Mouse (Mus musculus): ENCODE data around the gene Rmdn2.

Rmdn2 gene

DNA sequence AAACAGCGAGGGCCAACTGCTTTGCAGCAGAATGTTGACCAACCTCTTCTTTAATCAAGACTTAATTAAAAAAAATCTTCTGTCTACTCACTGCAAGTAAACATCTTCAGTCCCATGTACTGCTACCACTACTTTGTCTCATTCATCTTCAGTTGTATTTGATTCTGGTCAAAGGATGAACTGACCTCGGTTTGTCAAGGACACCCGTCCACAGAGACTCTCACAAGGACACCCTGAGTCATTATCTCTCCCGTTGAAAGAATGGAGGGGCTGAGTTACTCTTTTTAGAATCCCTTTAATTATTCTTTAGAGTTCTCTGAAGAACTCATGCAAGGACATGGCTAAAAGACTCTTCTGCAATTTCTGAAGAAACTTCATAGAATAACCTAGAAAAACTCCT, at the start of gene Rmdn2:
Gene Rmdn2 (plus strand): TSS at position 319 of the 400 bp plus-strand sequence.
- no peak for DNase-seq

DNA sequence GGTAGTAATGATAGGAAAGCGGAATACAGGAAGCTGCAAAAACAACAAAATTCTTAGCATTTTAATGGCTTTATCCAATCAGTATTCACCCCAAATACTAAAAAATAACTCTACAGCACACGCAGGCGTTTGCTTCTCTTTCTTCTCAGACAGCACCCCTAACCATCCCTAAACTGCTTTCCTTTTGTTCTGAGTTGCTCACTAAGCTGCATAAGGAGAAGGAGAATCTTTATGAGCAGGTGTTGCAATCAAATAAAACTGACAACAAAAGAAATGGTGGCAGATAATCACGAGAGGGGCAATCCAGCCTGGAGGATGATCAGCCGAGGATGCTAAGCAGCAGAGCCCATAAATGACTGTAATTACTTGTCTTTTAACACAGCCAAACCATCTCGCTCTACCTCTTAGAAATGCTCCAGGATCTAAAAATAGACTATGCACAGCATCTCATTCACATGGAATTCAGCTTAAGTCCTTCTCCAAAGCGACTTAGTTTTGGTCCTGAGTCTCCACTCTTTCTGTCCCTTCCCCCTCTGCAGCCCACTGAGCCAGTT, 48.5 kb upstream of the Rmdn2 start:
- no peak for DNase-seq

DNA sequence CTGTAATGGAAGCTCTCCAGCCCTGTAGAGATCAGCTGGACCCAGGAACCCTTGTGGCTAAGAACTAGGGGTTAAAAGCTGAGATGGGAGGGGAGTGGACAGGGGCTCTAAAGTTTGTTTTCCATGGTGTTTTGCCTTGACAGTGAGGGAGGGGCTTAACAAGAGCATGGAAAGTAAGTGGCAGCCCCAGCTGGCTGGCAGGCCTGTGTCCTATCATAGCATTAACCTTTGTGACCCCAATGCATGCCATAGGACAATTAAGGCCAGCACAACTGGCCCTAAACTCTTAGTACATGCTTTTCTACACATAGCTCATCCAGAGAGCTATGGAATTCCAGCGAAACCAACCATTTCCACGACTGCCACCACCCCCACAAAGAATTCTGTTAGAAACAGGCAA, 47.9 kb upstream of the Rmdn2 start:
- no peak for DNase-seq

DNA sequence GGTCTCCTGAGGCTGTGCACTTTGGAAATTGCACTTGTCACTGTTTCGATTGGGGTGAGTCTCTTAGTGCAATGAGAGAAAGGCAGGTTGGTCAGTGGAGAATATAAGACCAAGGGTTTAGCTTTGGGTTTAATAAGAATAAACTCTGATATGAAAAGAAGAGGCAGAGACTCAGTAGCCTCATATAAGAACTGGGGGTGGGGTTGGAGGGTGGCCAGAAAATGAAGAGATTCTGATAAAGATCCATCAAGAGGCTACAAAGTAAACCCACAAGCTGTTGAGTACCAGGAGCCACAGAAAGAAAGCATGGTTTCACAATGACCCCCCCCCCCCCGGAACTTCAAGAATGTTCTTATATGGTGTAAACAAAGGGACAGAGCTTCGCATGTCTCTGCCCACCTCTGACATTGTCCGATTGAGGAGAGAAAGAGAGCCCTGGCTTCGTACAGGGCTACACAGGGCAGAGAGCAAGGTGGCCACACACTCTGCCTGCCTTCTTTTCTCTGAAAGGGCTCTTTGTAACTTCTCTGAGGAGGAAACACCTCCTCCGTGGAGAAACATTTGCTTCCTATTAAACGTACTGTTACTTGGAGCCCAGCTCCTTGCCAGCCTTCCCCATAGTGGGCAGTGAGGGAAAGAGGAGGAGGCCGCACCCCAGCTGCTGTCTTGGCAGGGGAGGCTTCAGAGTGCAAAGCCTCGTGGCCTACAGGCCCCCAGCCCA, 46.3 kb upstream of the Rmdn2 start:
- DNase-seq = no peak

DNA sequence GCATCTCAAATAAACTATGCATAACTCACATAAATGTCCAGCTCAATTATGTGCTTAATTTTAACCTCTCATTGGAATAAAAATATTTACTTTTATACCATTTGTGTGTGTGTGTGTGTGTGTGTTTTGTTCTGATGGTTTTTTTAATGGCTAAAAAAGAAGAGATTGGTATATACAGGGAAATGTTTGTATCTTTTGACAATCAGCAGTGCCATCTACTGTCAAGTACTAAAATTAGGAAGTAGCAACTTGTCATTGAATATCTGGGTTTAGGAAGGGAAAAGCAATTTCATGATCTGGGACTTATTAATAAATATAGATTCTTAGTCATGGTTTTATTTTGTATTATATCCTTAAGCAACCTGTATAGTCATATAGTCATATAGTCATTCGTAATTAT, 43.3 kb upstream of the Rmdn2 start:
- DNase-seq = no peak

DNA sequence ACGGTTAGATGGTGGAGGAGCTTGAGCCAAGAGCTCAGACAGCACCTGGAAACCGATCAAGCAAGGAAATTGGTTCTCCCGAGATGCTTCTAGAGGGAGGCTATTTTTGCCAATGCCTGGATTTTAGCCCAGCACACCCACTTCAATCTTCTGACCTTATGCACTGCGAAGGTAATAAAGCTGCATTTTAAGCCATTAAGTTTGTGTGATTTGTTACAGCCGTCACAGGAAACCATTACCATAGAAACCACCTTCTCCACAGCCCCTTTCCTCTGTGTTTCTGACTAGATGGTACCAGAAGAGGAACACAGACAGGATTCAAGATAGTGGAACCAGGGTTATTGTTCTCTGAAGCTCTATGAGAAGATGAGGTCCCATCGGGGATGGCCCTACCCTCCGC, 33.3 kb upstream of the Rmdn2 start:
- DNase-seq = no peak

DNA sequence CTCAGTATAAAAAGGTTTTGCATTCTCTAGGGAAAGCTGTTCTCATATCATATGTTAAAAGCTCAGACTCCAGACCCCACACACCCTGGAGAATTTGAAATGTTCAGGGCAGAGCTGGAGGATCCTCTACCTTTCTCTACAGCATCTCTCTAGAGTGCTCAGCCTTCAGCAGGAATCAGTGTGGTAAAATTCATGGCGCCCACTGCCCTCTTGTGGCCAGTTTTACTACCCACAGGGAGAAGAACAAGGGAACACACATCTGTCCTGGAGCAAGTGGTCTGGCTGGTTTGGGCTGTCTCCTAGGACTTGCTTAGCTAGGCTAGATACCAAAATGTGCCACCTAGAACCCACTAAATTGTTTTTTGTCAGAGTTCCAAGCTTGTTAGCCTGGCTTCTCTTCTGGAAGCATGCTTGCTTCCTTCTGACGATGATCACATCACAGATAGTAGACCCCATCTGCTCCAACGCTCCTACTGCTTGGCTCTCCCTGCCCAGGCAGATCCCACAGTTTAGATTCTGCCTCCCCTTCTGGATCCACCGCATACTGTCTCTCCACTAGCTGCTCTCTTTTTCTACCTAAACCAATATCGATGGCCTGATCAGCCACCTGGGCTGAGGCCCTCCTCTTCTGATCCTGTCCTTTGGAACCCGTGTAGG, 31.3 kb upstream of the Rmdn2 start:
- DNase-seq = peak; percentile 55 to 60

DNA sequence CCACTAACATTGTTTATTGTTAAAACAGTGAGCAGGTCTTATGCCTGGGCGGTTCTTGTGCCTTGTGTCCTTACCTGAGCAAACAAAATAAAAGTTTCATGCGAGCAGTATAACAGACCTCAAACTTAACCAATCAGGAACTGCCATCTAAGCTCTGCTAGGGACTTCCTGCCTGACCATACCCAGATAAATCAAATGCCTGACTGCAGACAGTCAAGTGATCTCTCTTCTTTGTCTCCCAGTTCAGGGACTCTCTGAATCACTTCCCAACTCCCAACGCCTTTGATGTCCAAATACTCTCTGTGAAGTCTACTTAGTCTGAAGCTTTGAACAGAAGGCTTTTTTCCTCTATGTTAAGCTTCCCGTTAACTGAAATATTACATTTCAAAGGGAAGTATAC, 28.2 kb upstream of the Rmdn2 start:
- no peak for DNase-seq

DNA sequence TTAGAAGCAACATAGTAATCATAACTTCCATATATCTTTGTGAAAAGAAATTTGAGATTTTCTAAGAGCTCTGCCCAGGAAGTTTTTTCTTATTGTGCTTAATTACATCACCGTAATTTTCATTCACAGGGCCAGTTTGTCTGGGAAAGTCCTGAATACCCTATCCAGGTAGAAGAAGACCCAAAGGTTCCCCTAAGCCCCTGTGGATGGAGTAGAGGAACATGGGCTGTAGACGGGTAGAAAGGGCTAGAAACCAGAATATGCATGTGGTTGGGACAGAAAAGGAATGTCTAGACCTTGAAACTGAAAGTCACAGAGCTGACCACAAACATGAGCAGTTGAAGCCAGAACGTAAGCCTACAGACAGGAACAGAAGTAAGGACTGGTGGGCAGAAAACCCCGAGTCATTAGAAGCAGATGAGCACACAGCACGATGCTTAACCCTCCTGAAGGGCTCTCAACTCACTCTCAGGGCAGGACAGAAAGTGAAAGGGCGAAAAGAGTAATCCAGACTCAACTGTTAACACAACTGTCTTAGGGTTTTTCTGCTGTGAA, 27.3 kb upstream of the Rmdn2 start:
- no peak for DNase-seq

DNA sequence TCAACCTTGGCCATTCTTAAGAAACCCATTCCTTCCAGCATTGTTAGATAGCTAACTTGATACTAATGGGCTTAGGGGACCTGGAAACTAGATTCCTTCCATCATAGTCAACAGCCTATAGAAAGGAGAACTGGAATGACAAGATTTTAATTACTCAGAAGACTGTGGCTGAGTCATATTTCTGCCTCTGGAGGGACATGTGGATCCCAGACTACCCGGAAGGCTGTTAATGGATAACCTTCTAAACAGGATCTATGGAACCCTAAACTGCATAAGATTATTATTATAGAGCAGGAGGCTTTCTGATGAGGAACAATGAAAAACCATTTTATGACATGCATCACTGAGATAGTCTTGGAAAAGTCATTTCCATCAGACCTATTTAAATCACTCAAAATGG, 21.8 kb upstream of the Rmdn2 start:
- no peak for DNase-seq

DNA sequence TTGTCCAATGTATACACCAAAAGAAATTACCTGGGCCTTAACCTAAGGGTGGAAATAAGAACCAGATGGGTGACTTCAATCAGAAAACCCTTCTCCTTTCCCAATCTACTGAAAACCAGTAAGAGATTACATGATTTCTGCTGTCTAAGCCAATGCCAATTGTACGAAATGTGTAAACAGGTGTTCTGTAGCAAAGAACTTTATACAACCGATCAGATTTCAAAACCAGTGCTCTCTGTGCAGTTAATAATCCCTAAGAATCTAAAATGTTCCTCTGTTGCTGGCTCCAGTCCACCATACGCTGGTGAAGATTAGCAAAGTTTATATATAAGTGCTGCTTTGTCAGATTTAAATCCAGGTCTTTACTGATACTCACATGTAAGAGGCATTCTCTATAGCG, 15.7 kb upstream of the Rmdn2 start:
- DNase-seq = no peak

DNA sequence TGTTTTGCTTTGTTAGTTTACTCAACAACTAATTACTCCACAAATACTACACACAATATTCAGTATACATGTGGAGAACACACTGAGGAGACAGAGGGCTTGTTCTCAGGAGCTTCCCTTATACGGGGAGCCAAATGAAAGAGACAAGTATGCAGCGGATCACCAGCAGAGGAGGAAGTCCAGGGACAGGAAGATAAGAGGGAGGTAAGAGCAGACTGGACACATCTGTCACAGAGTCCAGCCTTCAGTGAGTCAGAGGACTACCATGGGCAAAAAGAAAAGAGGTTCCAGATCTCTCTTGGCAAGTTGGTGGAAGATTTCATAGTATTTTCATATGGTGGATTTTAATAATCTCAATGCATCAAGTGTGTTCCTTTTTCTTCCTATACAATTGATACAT, 13.5 kb upstream of the Rmdn2 start:
- no peak for DNase-seq

DNA sequence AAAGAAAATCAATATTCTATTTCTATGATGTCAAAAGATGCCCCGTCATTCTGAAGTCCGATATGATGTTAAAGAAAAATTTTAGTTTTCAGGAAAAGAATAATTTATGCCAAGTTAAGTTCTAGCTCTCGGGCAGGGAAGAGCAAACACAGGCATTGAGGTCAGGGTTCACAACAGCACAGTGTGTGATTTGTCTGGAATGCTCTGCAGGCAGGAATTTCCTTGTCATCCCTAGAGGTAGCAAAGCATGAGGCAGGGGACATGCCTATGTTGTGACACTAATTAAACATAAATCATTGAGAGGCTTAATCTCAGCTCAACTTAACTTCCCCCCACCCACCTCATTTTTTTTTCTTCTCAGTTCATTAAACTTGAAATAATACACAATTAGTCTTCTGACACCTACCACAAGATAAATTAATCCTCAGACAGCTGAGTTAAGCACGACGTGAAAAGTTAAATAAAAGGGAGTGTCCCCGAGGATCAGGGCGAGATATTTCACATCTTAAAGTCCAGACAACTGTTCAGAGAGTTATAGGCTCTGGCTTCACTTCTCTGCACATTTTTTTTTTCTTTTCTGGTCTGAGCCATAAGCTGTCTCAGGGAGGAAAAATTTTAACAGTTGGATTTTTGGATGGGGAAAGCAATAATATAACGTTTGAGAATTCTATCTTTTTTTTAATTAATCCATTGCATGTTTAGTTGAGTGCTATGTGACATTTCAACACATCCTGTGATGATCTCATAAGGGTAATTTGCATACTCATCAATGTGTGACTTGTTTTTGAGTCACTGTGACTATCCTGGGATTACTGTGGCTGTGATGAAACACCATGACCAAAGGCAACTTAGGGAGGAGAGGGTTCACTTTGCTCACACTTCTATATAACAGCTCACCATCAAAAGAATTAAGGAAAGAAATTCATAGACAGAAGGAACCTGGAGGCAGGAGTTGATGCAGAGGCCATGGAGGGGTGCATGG, 12.8 kb upstream of the Rmdn2 start:
- DNase-seq = no peak

DNA sequence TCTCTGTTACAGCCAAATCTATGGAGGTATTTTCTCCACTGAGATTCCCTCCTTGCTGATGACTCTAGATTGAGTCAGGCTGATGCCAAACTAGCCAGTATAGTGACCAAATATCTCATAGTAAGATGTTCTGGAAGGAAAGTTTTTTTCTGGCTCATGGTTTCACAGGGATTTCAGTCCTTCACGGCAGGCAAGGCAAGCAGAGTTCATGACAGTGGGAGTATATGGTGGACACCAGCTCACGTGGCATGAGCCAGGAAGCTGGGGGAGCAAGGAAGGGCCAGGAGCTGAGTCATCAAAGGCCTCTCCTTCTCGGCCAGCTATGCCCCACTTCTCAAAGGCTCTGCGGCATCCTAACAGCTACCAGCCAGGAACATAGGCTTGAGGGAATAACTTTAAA, 11.6 kb upstream of the Rmdn2 start:
- DNase-seq = no peak

DNA sequence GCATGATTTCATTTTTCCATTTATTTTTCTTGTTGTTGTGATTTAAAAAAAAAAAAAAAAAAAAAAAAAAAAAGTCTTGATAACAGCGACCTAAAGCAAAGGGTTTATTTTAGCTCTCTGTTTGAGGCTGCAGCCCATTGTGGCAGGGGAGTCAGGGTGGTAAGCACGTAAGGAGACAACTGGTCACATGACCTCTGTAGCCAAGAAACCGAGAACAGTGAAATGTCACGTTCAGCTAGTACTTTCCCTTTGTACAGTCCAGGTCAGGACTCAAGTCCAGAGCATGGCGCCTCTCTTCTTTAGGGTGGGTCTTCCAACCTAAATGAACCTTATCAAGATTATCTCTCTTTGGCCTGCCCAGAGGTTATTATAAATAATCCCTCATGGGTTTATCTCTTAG, 9.3 kb upstream of the Rmdn2 start:
- no peak for DNase-seq

DNA sequence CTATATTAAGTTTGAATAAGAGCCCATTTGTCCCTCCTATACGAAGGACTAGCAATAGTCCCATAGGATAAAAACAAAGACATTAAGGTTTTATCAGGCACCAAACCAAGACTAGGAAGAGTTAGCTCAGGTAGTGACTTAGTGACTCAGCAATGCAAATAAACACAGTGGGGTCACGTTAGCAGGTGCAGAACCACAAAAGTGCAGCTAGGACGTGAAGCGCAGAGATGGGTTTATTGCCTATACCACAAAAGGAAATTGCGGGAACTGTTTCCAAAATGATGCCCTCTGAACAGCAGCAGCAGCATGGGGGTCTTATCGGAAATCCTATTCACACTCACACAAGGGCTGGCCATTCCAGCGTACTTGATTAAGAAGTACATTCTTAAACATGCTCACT, 8.2 kb upstream of the Rmdn2 start:
- DNase-seq = peak in 1 of 2 experiments; percentile 33

DNA sequence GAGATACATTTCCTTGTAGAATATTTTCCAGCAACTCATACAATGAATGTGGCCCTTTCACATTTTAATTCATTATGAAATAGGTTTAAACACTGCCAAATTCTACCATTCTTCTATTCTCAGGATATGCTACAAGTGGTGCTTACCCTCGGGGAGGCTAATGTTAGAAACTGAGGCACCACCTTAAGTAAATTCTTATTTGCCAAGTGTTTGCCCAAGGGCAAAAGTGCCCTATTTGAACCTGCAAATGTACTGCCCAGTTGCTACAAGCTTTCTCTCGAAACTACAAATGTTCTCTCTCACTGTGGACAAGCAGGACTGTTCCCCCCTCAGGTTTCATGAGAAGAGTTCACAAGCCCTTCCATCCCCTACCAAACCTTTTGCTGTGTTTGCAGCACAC, 5.9 kb upstream of the Rmdn2 start:
- no peak for DNase-seq

DNA sequence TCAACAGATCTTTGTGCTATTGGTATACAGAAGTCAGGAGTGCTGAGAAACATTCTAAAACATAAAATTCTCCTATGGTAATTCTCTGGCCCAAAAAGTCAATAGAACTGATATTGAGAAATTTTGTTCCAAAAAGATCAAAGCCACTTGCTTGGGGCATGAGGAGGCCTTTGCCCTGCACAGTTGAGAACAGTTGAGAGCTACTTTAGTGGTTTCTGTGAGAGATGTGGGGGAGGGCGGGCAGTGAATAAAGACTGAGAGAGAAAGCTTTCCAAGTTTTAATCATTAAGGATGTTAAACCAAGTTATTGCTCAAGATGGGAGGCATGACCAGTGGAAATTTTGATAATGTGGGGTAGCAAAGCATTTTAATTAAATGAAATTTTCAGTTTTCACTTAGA, 2.0 kb upstream of the Rmdn2 start:
- DNase-seq = no peak

DNA sequence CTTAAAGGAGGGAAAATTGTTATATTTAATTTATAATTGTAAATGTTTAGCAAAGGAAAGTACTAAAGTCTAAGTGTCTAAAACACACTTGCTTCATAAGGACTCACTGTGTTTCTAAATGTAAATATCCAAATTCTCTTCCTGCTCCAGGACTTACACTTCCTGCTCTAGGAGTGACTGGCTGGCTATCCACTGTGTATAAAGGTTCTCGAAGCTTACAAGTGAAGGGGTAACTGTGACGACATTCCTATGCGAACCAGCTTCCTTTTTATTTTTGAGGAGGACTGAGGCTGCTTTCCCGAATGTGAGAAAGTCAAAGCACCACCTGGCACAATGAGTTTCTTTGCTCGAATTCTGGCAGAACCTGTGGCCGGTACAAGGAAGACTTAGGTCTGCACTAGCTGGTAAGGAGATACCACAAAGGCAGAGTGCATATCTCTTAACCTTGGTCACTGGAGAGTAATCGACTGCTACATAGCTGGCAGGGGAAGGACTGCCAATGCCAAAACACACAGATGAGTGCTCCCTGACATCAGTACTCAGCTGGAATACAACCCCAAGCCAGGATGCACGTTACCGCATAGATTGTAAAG, 1.4 kb upstream of the Rmdn2 start:
- no peak for DNase-seq

DNA sequence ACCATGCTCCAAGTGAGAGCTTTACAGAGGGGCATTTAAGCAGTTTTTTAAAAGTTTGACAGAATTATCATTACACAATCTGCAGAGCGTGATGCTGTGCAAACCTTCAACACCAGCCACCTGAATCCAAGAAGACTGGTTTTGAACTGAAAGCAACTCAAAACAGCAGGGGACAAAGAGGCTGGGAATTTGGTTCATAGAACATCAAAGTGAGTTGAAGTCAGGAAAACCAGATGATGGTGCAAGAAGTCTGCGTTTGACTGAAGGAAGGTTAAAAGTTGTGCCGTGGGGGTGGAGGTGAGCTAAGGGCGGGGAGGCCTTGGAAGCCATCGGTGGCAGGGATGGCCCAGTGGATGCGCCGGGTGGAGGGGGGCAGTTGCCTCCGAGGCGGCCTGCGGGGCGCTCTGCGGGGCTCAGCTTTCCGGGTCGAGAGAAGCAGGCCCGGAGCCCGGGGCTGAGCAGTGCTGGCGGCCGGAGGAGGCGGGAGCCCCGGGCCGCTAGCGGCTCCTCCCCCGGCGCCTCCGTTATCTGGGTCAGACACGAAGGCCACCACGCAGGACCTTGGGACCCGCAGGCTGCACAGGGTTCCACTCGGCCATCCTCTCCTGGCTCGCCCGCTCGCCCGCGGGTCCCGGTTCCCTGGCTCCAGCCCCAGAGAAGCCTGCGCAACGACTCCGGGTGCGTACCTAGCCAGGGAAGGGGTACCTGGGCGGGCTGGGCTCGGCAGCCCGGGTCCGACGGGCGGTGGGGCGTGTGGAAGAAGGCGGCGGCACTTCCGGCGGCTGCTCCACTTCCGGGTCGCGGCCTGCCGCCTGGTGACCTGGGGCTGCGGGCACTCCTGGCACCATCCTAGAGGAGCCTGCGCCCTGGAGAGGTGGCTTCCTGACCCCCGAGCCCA, 3.3 kb downstream of the Rmdn2 start:
- peak; percentile 77 to 80 for DNase-seq

DNA sequence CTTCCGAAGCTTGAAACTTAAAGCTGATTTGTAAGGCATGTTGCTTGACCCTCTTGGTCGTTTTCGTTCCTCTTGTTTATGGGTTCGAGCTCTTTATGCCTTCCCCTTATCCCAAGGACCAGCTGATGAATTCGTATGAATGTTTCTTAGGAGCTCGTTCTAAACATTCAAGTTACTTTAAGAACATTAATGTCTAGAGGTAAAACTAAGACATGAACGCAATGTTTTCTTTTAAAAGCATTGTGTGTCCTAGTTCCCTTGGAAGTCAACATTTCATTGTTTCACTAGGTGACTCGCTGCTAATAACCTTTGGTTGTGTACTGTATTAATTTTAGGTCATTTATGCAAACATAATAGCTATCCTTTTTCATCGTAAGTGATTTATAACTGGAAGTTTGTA, 4.2 kb downstream of the Rmdn2 start:
- no peak for DNase-seq

DNA sequence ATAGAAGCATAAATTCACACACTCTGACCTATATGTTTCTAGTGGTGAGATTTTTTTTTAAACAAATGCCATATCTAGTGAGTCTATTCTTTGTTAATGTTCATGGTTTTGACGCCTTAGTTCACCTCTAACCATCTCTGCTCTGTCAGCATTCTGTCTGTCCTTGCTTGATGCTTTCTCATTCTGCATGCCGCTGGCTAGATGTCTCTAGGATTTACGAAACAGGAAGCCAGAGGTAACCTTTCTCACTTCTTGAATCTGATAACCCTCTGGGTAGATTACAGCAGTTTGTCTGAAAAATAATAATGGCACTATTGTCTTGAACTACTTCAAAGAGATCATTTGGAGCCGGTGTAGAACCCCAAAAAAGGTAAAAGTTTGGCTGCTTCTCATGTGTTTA, 5.0 kb downstream of the Rmdn2 start:
- DNase-seq = no peak

All from thymus, postnatal 36 days (tissue).